Mouse (Mus musculus) forebrain, postnatal 0 days (tissue): ENCODE measurements around the gene BC049715. TPM values are rescaled to one million over a fixed set of nuclear protein-coding genes. Genes with fewer than 3 reads are reported as not detected.

Source experiments
- ATAC-seq: fragments of 200-750 bp; cut with Nextera tagmentation; 2 replicates; pipeline ENCODE4 v1.8.0; 2017; ENCODE audit warnings: mild to moderate bottlenecking, moderate library complexity
- DNase-seq: peaks from one replicate; pipeline ENCODE4 v3.0.0-alpha.2; 2015
- H3K27ac ChIP-seq: fragments of 300-500 bp; sonication (generic); 2 replicates; pipeline ENCODE4 v1.5.1; 2014; ENCODE audit warnings: low read depth, mild to moderate bottlenecking, antibody characterized with exemption, low read length, moderate library complexity, mixed read lengths
- H3K27me3 ChIP-seq: fragments of 300-500 bp; sonication (generic); 2 replicates; pipeline ENCODE4 v1.6.1; 2014; ENCODE audit warnings: mild to moderate bottlenecking, low read length, mixed read lengths; ENCODE audit not compliant: insufficient read depth
- H3K36me3 ChIP-seq: fragments of 300-500 bp; sonication (generic); 2 replicates; pipeline ENCODE4 v1.6.1; 2014; ENCODE audit warnings: mild to moderate bottlenecking, moderate library complexity; ENCODE audit not compliant: insufficient read depth
- H3K4me1 ChIP-seq: fragments of 300-500 bp; sonication (generic); 2 replicates; pipeline ENCODE4 v1.6.1; 2014; ENCODE audit warnings: antibody characterized with exemption; ENCODE audit not compliant: insufficient read depth
- H3K4me2 ChIP-seq: fragments of 300-500 bp; sonication (generic); 2 replicates; pipeline ENCODE4 v1.6.1; 2014; ENCODE audit warnings: low read depth, mild to moderate bottlenecking, moderate library complexity
- H3K4me3 ChIP-seq: fragments of 300-500 bp; sonication (generic); 2 replicates; pipeline ENCODE4 v1.5.1; 2014; ENCODE audit warnings: low read depth, low read length, mixed read lengths
- H3K9ac ChIP-seq: fragments of 300-500 bp; sonication (generic); 2 replicates; pipeline ENCODE4 v1.6.1; 2014; ENCODE audit warnings: mild to moderate bottlenecking
- H3K9me3 ChIP-seq: fragments of 300-500 bp; sonication (generic); 2 replicates; pipeline ENCODE4 v1.6.1; 2016; ENCODE audit warnings: low read length
- CTCF ChIP-seq: sonication (generic); IDR thresholded peaks from 2 replicates; pipeline ENCODE4 v1.5.1; 2016; ENCODE audit warnings: antibody characterized with exemption, control low read depth, low read depth
- WGBS: fragments of 180-500 bp; shearing (Covaris S2); extraction: QIAGEN DNeasy Blood & Tissue Kit; methylation state at CpG from one replicate; pipeline ENCODE4 v1.1.7; 2014; 5-methylcytosine and 5-hydroxymethylcytosine counted together
- microRNA-seq, 2 experiments: library from miRNA; unstranded; fragments of <30 nt; microRNA quantifications; one replicate each; pipeline ENCODE4; 2016
- polyA plus RNA-seq: library from polyadenylated mRNA; unstranded; fragments of >200 nt; fragmentation: Nextera tagmentation; extraction: Ambion mirVana; gene quantifications from 2 replicates; pipeline ENCODE4 v1.2.1, GENCODE M21; 2015
- total RNA-seq: library from RNA; depleted of rRNA; stranded (reverse); fragments of >200 nt; gene quantifications from 2 replicates; pipeline ENCODE4 v1.2.3, GENCODE M21; 2014; rRNA removed

The BC049715 gene
- total and polyA plus RNA-seq, 2 experiments from 2014 or later, result 1.9 to 2.1 TPM

DNA sequence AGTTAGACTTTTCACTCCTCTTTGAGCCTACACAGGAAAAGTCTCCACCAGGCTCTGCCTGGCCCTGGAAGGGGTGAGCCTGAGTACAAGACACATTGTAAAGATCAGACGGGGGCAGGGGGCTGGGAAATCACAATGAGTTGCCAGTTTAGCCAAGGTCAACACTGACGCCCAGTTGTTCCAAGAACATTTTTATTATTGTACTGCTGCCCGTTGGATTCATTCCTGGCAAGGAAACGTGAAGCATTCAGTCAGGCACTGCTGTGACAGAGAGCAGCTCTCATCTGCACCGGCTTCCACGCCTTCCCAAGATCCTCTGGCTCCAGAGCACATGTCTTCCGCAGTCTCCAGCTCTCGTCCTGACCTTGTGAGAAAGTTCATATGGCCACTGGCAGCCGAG is 60.4 kb downstream of the BC049715 start:
- Histone ChIP-seq H3K4me1 (no peaks in the 10 kb centered on the region), H3K36me3 (no peaks in the 10 kb centered on the region), H3K27me3 (no peaks in the 10 kb centered on the region), H3K4me2 (no peak overlapping the region), H3K9me3 (no peaks in the 10 kb centered on the region), H3K27ac (no peak overlapping the region), H3K9ac (no peak overlapping the region), H3K4me3 (no peak overlapping the region)
- WGBS, result 78% methylated on average over 9 of the region's 9 CpGs
- DNase-seq, result no peak
- TF ChIP-seq CTCF, result no peak
- ATAC-seq, result no peak

DNA sequence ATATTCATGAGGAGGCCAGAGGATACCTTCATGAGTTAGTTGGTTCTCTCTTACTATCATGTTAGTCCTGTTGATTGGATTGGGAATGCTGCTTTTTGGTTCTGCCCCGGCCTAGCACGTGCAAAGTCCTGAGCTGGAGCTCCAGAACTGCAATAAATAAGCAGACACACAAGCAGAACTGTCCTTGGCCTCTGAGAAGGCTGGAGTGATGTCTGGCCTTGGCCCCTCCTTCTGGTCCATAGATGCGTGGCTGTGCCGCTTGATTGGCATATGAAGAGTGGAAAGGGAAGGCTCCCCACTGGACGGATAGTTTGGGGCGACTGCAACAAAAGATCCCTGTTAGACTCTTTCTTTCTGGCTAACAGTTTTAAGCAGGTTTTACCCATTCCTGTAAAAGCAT is 61.6 kb downstream of the BC049715 start:
- H3K4me2 ChIP-seq, result no peak overlapping the region
- no peak for TF ChIP-seq CTCF
- H3K9me3 ChIP-seq, result no peaks in the 10 kb centered on the region
- no peak overlapping the region for H3K27ac ChIP-seq
- no peak overlapping the region for H3K4me3 ChIP-seq
- ATAC-seq, result no peak
- H3K36me3 ChIP-seq, result no peaks in the 10 kb centered on the region
- no peaks in the 10 kb centered on the region for H3K4me1 ChIP-seq
- 78% methylated on average over 6 of the region's 6 CpGs for WGBS
- no peak for DNase-seq
- no peak overlapping the region for H3K9ac ChIP-seq
- H3K27me3 ChIP-seq, result no peaks in the 10 kb centered on the region

DNA sequence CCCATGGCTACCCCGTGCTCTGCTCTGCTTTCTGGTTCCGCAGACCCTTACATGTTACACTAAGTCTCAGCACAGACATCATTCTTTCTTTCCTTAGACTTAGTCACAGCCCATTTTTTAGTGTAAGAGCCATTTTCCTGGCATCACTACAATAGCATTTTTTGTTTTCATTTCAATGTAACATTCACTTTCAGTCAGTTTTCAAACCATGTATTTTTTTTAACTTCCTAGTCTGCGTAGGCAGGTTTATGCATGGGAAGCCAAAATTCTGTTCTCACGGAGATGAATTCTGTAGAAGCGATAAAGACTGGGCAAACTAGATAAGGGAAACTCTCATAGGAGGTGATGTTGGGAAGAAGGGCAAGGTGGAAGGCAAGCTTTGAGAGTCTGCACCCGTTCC is 62.1 kb downstream of the BC049715 start:
- no peak for TF ChIP-seq CTCF
- Histone ChIP-seq H3K4me2 (no peak overlapping the region), H3K27ac (no peak overlapping the region), H3K9me3 (no peaks in the 10 kb centered on the region), H3K36me3 (no peaks in the 10 kb centered on the region), H3K4me3 (no peak overlapping the region), H3K27me3 (no peaks in the 10 kb centered on the region), H3K9ac (no peak overlapping the region), H3K4me1 (no peaks in the 10 kb centered on the region)
- WGBS, result 85% methylated on average over 6 of the region's 6 CpGs
- DNase-seq, result no peak
- ATAC-seq, result no peak

Small RNAs within 50 kb of the gene (microRNA-seq; reads per million reads assigned to microRNA genes)
- gene Gm44364, result 0 reads per million in 2 experiments

Other genes with a start within 250 kb of the BC049715 start
- 0.19 TPM in 1 of 2 replicates, not detected in the other for gene Plbd1, start 165.7 kb upstream of the BC049715 start, total RNA-seq
- 0.26 and 0.40 TPM in 2 replicates for gene Plbd1, start 165.7 kb upstream of the BC049715 start, polyA plus RNA-seq
- gene Gucy2c, start 45.9 kb upstream of the BC049715 start, total RNA-seq, result 0.54 and 0.67 TPM in 2 replicates
- gene Gucy2c, start 45.9 kb upstream of the BC049715 start, polyA plus RNA-seq, result 0.14 and 0.42 TPM in 2 replicates
- gene Hist4h4, start 23.2 kb upstream of the BC049715 start, total RNA-seq, result 19.4 and 39.2 TPM in 2 replicates
- gene Hist4h4, start 23.2 kb upstream of the BC049715 start, polyA plus RNA-seq, result 0.42 and 0.45 TPM in 2 replicates
- gene H2afj, start 19.4 kb upstream of the BC049715 start, total RNA-seq, result 31.7 and 47.5 TPM in 2 replicates
- 119 and 159 TPM in 2 replicates for gene H2afj, start 19.4 kb upstream of the BC049715 start, polyA plus RNA-seq
- 45.8 and 52.5 TPM in 2 replicates for gene Wbp11, start 607 bp downstream of the BC049715 start, total RNA-seq
- gene Wbp11, start 607 bp downstream of the BC049715 start, polyA plus RNA-seq, result 67.1 and 87.4 TPM in 2 replicates
- 2.7 and 2.8 TPM in 2 replicates for gene Smco3, start 7.8 kb downstream of the BC049715 start, total RNA-seq
- gene Smco3, start 7.8 kb downstream of the BC049715 start, polyA plus RNA-seq, result 1.5 TPM in 2 replicates
- gene Art4, start 30.1 kb downstream of the BC049715 start, total RNA-seq, result not detected in 2 replicates
- gene Art4, start 30.1 kb downstream of the BC049715 start, polyA plus RNA-seq, result 0.13 and 0.23 TPM in 2 replicates
- gene Mgp, start 48.2 kb downstream of the BC049715 start, total RNA-seq, result 31.2 and 32.7 TPM in 2 replicates
- gene Mgp, start 48.2 kb downstream of the BC049715 start, polyA plus RNA-seq, result 39.9 and 57.8 TPM in 2 replicates
- 0.19 and 0.77 TPM in 2 replicates for gene Erp27, start 94.6 kb downstream of the BC049715 start, total RNA-seq
- 0.79 and 0.92 TPM in 2 replicates for gene Erp27, start 94.6 kb downstream of the BC049715 start, polyA plus RNA-seq
- 0.05 and 0.31 TPM in 2 replicates for gene Pde6h, start 96.2 kb downstream of the BC049715 start, total RNA-seq
- 0.34 TPM in 1 of 2 replicates, not detected in the other for gene Pde6h, start 96.2 kb downstream of the BC049715 start, polyA plus RNA-seq
- gene Arhgdib, start 114.3 kb downstream of the BC049715 start, total RNA-seq, result 14.9 and 23.0 TPM in 2 replicates
- 29.3 and 37.5 TPM in 2 replicates for gene Arhgdib, start 114.3 kb downstream of the BC049715 start, polyA plus RNA-seq